Mouse (Mus musculus): ENCODE data around the gene Map3k5.

- TF ChIP-seq CTCF (IDR thresholded peaks at IDR 0.05; ENCODE audit: borderline replicate concordance, insufficient read depth, low read depth, low read length) (no peak), POLR2A (IDR thresholded peaks at IDR 0.05; ENCODE audit: borderline replicate concordance, insufficient read depth, low read length) (no peak)
Observed at GRCm38 (mm10) chr10:19913806-19914205, 20.5 kb upstream of the Map3k5 start.

Measured in cerebellum, adult 2 months (tissue).